Mouse (Mus musculus) hindbrain, embryonic 14.5 days (tissue): ENCODE results near the gene 2010111I01Rik. TPM values are rescaled to one million over a fixed set of nuclear protein-coding genes. Genes with fewer than 3 reads are reported as not detected.

Experiments
- ATAC-seq: fragments of 200-750 bp; cut with Nextera tagmentation; 2 replicates; pipeline ENCODE4 v1.8.0; 2017; ENCODE audit warnings: moderate number of reproducible peaks, mild to moderate bottlenecking, moderate TSS enrichment, moderate library complexity; ENCODE audit not compliant: low FRiP score
- DNase-seq: peaks from one replicate; pipeline ENCODE4 v3.0.0-alpha.2; 2015; ENCODE audit warnings: low spot score
- H3K27ac ChIP-seq: fragments of 300-500 bp; sonication (generic); 2 replicates; pipeline ENCODE4 v1.5.1; 2014; ENCODE audit warnings: mild to moderate bottlenecking, moderate library complexity
- H3K27me3 ChIP-seq: fragments of 300-500 bp; sonication (generic); 2 replicates; pipeline ENCODE4 v1.6.1; 2014; ENCODE audit warnings: mild to moderate bottlenecking, low read length, mixed read lengths; ENCODE audit not compliant: control insufficient read depth, insufficient read depth
- H3K36me3 ChIP-seq: fragments of 300-500 bp; sonication (generic); replicated peaks from 2 replicates; pipeline ENCODE4 v1.6.1; 2014; ENCODE audit not compliant: control insufficient read depth, insufficient read depth
- H3K4me1 ChIP-seq: fragments of 300-500 bp; sonication (generic); replicated peaks from 2 replicates; pipeline ENCODE4 v1.6.1; 2014; ENCODE audit warnings: antibody characterized with exemption, low read length, mixed read lengths; ENCODE audit not compliant: control insufficient read depth, insufficient read depth
- H3K4me2 ChIP-seq: fragments of 300-500 bp; sonication (generic); replicated peaks from 2 replicates; pipeline ENCODE4 v1.6.1; 2014; ENCODE audit warnings: mild to moderate bottlenecking, moderate library complexity
- H3K4me3 ChIP-seq: fragments of 300-500 bp; sonication (generic); replicated peaks from 2 replicates; pipeline ENCODE4 v1.5.1; 2014; ENCODE audit warnings: mild to moderate bottlenecking, low read length
- H3K9ac ChIP-seq: fragments of 300-500 bp; sonication (generic); 2 replicates; pipeline ENCODE4 v1.6.1; 2014
- H3K9me3 ChIP-seq: fragments of 300-500 bp; sonication (generic); 2 replicates; pipeline ENCODE4 v1.6.1; 2016; ENCODE audit warnings: low read length; ENCODE audit not compliant: control insufficient read depth
- WGBS: fragments of 180-500 bp; shearing (Covaris S2); extraction: QIAGEN DNeasy Blood & Tissue Kit; methylation state at CpG from one replicate; pipeline ENCODE4 v1.1.7; 2014; 5-methylcytosine and 5-hydroxymethylcytosine counted together
- polyA plus RNA-seq: library from polyadenylated mRNA; unstranded; fragments of >200 nt; fragmentation: Nextera tagmentation; extraction: Ambion mirVana; gene quantifications from 2 replicates; pipeline ENCODE4 v1.2.1, GENCODE M21; 2014

Gene 2010111I01Rik
- polyA plus RNA-seq, 1 experiment from 2014 or later: 32.6 TPM

GRCm38 (mm10) chr13:63270191-63270590 lies 305.5 kb downstream of the 2010111I01Rik start:
- no peak overlapping the region for H3K4me2 ChIP-seq
- DNase-seq: no peak
- H3K9me3 ChIP-seq: no peaks in the 10 kb centered on the region
- 48% methylated on average over 5 of the region's 5 CpGs for WGBS
- ATAC-seq: no peak
- H3K4me3 ChIP-seq: no peak overlapping the region
- no peak overlapping the region for H3K9ac ChIP-seq
- H3K27ac ChIP-seq: no peak overlapping the region
- H3K27me3 ChIP-seq: peaks cover 45% of the 10 kb centered on the region
- peaks cover 18% of the 10 kb centered on the region for H3K4me1 ChIP-seq
- H3K36me3 ChIP-seq: no peaks in the 10 kb centered on the region

GRCm38 (mm10) chr13:63272017-63272601 lies 307.4 kb downstream of the 2010111I01Rik start:
- peaks cover 18% of the 10 kb centered on the region for H3K4me1 ChIP-seq
- no peaks in the 10 kb centered on the region for H3K9me3 ChIP-seq
- H3K36me3 ChIP-seq: no peaks in the 10 kb centered on the region
- H3K4me3 ChIP-seq: peak overlapping the region; percentile 34
- peak; percentile 57 for DNase-seq
- WGBS: 5% methylated on average over 16 of the region's 16 CpGs
- H3K27ac ChIP-seq: no peak overlapping the region
- H3K27me3 ChIP-seq: peaks cover 45% of the 10 kb centered on the region
- peak overlapping the region; percentile 74 for H3K4me2 ChIP-seq
- peak overlapping the region; percentile 43 for H3K9ac ChIP-seq
- ATAC-seq: peak; percentile 19; the same call in 1 of the 2 replicates

- DNase-seq (peak; percentile 59), ATAC-seq (peak; percentile 86)
- Histone ChIP-seq H3K4me1 (peaks cover 18% of the 10 kb centered on the region), H3K27me3 (peaks cover 45% of the 10 kb centered on the region), H3K27ac (peak overlapping the region; percentile 45; the same call in 1 of the 2 replicates), H3K36me3 (no peaks in the 10 kb centered on the region), H3K9ac (peak overlapping the region; percentile 43), H3K4me3 (peak overlapping the region; percentile 34), H3K9me3 (no peaks in the 10 kb centered on the region), H3K4me2 (peak overlapping the region; percentile 74)
- 2% methylated on average over 27 of the region's 27 CpGs for WGBS
Observed at GRCm38 (mm10) chr13:63272602-63273229, 308.0 kb downstream of the 2010111I01Rik start.

GRCm38 (mm10) chr13:63273859-63274258 lies 309.2 kb downstream of the 2010111I01Rik start:
- Histone ChIP-seq H3K27ac (no peak overlapping the region), H3K4me2 (peak overlapping the region; percentile 31; the same call in 1 of the 2 replicates), H3K4me1 (peaks cover 21% of the 10 kb centered on the region), H3K4me3 (peak overlapping the region; percentile 6; the same call in 1 of the 2 replicates), H3K27me3 (peaks cover 45% of the 10 kb centered on the region), H3K9ac (no peak overlapping the region), H3K9me3 (no peaks in the 10 kb centered on the region), H3K36me3 (no peaks in the 10 kb centered on the region)
- no peak for ATAC-seq
- DNase-seq: no peak
- 46% methylated on average over 2 of the region's 2 CpGs for WGBS

GRCm38 (mm10) chr13:63274488-63275166 lies 309.9 kb downstream of the 2010111I01Rik start:
- Histone ChIP-seq H3K4me3 (no peak overlapping the region), H3K4me2 (peak overlapping the region; percentile 31)

GRCm38 (mm10) chr13:63276389-63276788 lies 311.7 kb downstream of the 2010111I01Rik start:
- H3K36me3 ChIP-seq: no peaks in the 10 kb centered on the region
- H3K9me3 ChIP-seq: no peaks in the 10 kb centered on the region
- peaks cover 27% of the 10 kb centered on the region for H3K27me3 ChIP-seq
- H3K4me3 ChIP-seq: no peak overlapping the region
- H3K4me1 ChIP-seq: peaks cover 25% of the 10 kb centered on the region
- H3K4me2 ChIP-seq: no peak overlapping the region
- no peak for DNase-seq
- no peak overlapping the region; the same call in 1 of the 2 replicates for H3K27ac ChIP-seq
- WGBS: 95% methylated on average over 4 of the region's 4 CpGs
- no peak for ATAC-seq
- H3K9ac ChIP-seq: no peak overlapping the region

More at GRCm38 (mm10) chr13:63274488-63275166, 309.9 kb downstream of the 2010111I01Rik start:
- Histone ChIP-seq H3K27me3 (peaks cover 45% of the 10 kb centered on the region), H3K36me3 (no peaks in the 10 kb centered on the region), H3K9me3 (no peaks in the 10 kb centered on the region), H3K9ac (no peak overlapping the region), H3K27ac (no peak overlapping the region), H3K4me1 (peaks cover 25% of the 10 kb centered on the region)
- 80% methylated on average over 10 of the region's 10 CpGs for WGBS
- ATAC-seq (no peak), DNase-seq (no peak)

- 82% methylated on average over 5 of the region's 5 CpGs for WGBS
- Histone ChIP-seq H3K4me2 (no peak overlapping the region), H3K27ac (no peak overlapping the region), H3K9me3 (no peaks in the 10 kb centered on the region), H3K4me1 (peaks cover 17% of the 10 kb centered on the region), H3K36me3 (no peaks in the 10 kb centered on the region), H3K4me3 (no peak overlapping the region), H3K27me3 (peaks cover 18% of the 10 kb centered on the region), H3K9ac (no peak overlapping the region)
- no peak for DNase-seq
- ATAC-seq: no peak
Observed at GRCm38 (mm10) chr13:63277316-63277715, 312.6 kb downstream of the 2010111I01Rik start.

- H3K4me2 ChIP-seq: peak overlapping the region; percentile 19; the same call in 1 of the 2 replicates
- H3K9me3 ChIP-seq: no peaks in the 10 kb centered on the region
- H3K4me1 ChIP-seq: peaks cover 9% of the 10 kb centered on the region
- peaks cover 10% of the 10 kb centered on the region for H3K27me3 ChIP-seq
- H3K9ac ChIP-seq: 0 out of 2 replicates have a peak overlapping the region, but pooled peaks have one; percentile 1
- DNase-seq: no peak
- H3K4me3 ChIP-seq: no peak overlapping the region
- no peak overlapping the region; the same call in 1 of the 2 replicates for H3K27ac ChIP-seq
- H3K36me3 ChIP-seq: no peaks in the 10 kb centered on the region
- no peak for ATAC-seq
- 58% methylated on average over 5 of the region's 5 CpGs for WGBS
Observed at GRCm38 (mm10) chr13:63278141-63278631, 313.5 kb downstream of the 2010111I01Rik start.
